Mouse (Mus musculus) heart, embryonic 14.5 days (tissue): ENCODE measurements around the gene Slc12a8. TPM values are rescaled to one million over a fixed set of nuclear protein-coding genes. Genes with fewer than 3 reads are reported as not detected.

Source experiments
- ATAC-seq: fragments of 200-750 bp; cut with Nextera tagmentation; 2 replicates; pipeline ENCODE4 v1.8.0; 2017; ENCODE audit warnings: low read depth, moderate TSS enrichment; ENCODE audit not compliant: insufficient number of reproducible peaks, insufficient read depth, low FRiP score
- H3K27ac ChIP-seq, 2 experiments: fragments of 200-500 bp in 1 of 2; fragments of 300-500 bp in 1 of 2; sonication (generic) in 1 of 2; replicated peaks in 1 of 2; 2 replicates each; pipeline ENCODE4 v1.5.1; 2012 to 2014; ENCODE audit warnings: low read depth in 2 of 2, low read length in 2 of 2, control low read depth in 1 of 2, mild to moderate bottlenecking in 1 of 2, mixed read lengths in 1 of 2; ENCODE audit not compliant: control insufficient read depth in 1 of 2, insufficient read depth in 1 of 2
- H3K27me3 ChIP-seq: fragments of 300-500 bp; sonication (generic); 2 replicates; pipeline ENCODE4 v1.6.1; 2014; ENCODE audit warnings: mild to moderate bottlenecking, low read length, control low read depth; ENCODE audit not compliant: control insufficient read depth, insufficient read depth
- H3K36me3 ChIP-seq: fragments of 300-500 bp; sonication (generic); 2 replicates; pipeline ENCODE4 v1.6.1; 2014; ENCODE audit warnings: mild to moderate bottlenecking, control low read depth, low read length, mixed read lengths; ENCODE audit not compliant: control insufficient read depth, insufficient read depth
- H3K4me1 ChIP-seq, 2 experiments: fragments of 200-500 bp in 1 of 2; fragments of 300-500 bp in 1 of 2; sonication (generic) in 1 of 2; 2 replicates each; pipeline ENCODE4 v1.6.1; 2012 to 2014; ENCODE audit warnings: low read length in 2 of 2, control low read depth in 1 of 2, mixed read lengths in 1 of 2; ENCODE audit not compliant: control insufficient read depth in 2 of 2, insufficient read depth in 2 of 2
- H3K4me2 ChIP-seq: fragments of 300-500 bp; sonication (generic); 2 replicates; pipeline ENCODE4 v1.6.1; 2014; ENCODE audit warnings: mild to moderate bottlenecking, low read length
- H3K4me3 ChIP-seq, 2 experiments: fragments of 200-500 bp in 1 of 2; fragments of 300-500 bp in 1 of 2; sonication (generic) in 1 of 2; 2 replicates each; pipeline ENCODE4 v1.5.1; 2012 to 2014; ENCODE audit warnings: low read length in 2 of 2, mild to moderate bottlenecking in 2 of 2, control low read depth in 1 of 2, low read depth in 1 of 2, moderate library complexity in 1 of 2; ENCODE audit not compliant: control insufficient read depth in 1 of 2, insufficient read depth in 1 of 2
- H3K9ac ChIP-seq: fragments of 300-500 bp; sonication (generic); 2 replicates; pipeline ENCODE4 v1.6.1; 2014; ENCODE audit warnings: mild to moderate bottlenecking, low read length
- H3K9me3 ChIP-seq: fragments of 300-500 bp; sonication (generic); 2 replicates; pipeline ENCODE4 v1.6.1; 2016; ENCODE audit warnings: low read length, control low read depth; ENCODE audit not compliant: control insufficient read depth
- WGBS: fragments of 180-500 bp; shearing (Covaris S2); extraction: QIAGEN DNeasy Blood & Tissue Kit; methylation state at CpG from one replicate; pipeline ENCODE4 v1.1.7; 2014; 5-methylcytosine and 5-hydroxymethylcytosine counted together
- polyA plus RNA-seq: library from polyadenylated mRNA; unstranded; fragments of >200 nt; fragmentation: Nextera tagmentation; extraction: Ambion mirVana; gene quantifications from 2 replicates; pipeline ENCODE4 v1.2.1, GENCODE M21; 2014

The Slc12a8 gene
- polyA plus RNA-seq, 1 experiment from 2014 or later, result 1.9 TPM

DNA sequence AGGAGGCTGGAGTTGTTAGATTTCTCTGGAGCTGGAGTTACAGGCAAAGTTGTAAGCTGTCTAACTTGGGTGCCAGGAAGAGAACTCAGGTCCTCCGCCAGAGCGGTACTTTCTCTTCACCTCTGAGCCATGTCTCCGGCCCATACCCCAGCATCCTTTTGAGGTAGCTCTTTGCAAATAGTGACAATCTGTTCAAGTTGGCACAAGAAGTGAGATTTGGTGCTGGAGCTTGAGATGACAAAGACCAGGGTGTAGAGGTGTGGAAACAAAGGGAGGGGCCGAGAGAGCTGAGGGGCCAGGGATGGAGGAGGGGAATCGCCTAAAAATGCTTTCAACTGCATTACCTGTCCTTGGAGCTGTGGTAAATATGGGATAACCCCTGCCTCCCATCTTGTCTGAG is 142.4 kb downstream of the Slc12a8 start:
- ATAC-seq, result no peak
- H3K36me3 ChIP-seq, result no peaks in the 10 kb centered on the region
- no peaks in the 10 kb centered on the region for H3K27me3 ChIP-seq
- H3K9me3 ChIP-seq, result no peaks in the 10 kb centered on the region
- H3K4me1 ChIP-seq, result peaks cover 7 to 8% of the 10 kb centered on the region in 2 experiments
- WGBS, result 80% methylated on average over 5 of the region's 5 CpGs
- peak overlapping the region in 1 of 2 experiments; percentile 53; a peak in 1 of 4 replicates for H3K27ac ChIP-seq
- no peak overlapping the region for H3K4me3 ChIP-seq
- no peak overlapping the region for H3K4me2 ChIP-seq
- no peak overlapping the region for H3K9ac ChIP-seq

DNA sequence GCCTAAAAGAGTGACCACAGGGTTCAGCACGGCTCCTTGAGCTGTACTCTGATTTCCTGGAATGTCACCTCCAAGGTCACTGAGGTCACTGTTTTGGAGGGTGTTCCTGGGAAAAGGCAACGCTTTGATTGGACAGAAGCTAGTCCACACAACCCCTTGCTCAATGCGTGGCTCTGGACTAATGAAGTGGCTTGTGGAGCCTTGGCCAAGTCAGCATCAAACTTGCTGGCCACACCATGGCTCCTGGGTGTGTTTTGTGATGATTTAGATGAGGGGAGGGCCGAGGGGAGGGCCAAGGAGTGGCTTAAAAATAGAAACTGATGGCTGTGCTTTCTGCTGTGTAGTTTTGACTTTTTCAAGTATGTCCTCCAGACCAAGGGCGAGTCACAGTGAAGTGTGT is 143.0 kb downstream of the Slc12a8 start:
- H3K27ac ChIP-seq, result peak overlapping the region; percentile 51 to 53
- ATAC-seq, result 0 out of 2 replicates have a peak, but pooled peaks have one; percentile 26
- WGBS, result 34% methylated on average over 5 of the region's 5 CpGs
- H3K4me3 ChIP-seq, result no peak overlapping the region
- no peaks in the 10 kb centered on the region for H3K27me3 ChIP-seq
- peaks cover 7 to 8% of the 10 kb centered on the region in 2 experiments for H3K4me1 ChIP-seq
- H3K4me2 ChIP-seq, result no peak overlapping the region
- no peak overlapping the region for H3K9ac ChIP-seq
- no peaks in the 10 kb centered on the region for H3K9me3 ChIP-seq
- no peaks in the 10 kb centered on the region for H3K36me3 ChIP-seq

DNA sequence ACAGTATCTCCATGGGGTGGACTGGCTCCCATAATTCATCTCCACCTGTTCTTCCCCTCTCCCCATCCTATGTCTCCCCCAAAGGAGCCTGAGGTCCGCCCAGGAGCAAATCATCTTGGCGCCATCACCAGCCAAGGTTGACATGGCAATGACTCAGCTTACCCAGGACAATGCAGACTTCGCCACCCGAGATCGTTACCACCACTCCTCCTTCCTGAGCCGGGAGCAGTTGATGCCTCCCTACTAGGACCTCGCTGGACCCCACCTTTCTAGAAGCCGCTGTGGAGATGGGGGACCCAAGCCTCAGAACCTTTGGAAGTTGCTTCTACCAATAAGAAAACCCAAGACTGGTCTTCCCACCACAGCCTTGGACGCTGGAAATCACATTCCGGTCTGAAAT is 145.7 kb downstream of the Slc12a8 start:
- Histone ChIP-seq H3K27me3 (no peaks in the 10 kb centered on the region), H3K4me3 (no peak overlapping the region), H3K9ac (no peak overlapping the region), H3K36me3 (no peaks in the 10 kb centered on the region), H3K27ac (no peak overlapping the region), H3K4me1 (peaks cover 7 to 8% of the 10 kb centered on the region in 2 experiments), H3K4me2 (no peak overlapping the region), H3K9me3 (no peaks in the 10 kb centered on the region)
- ATAC-seq, result no peak
- WGBS, result 94% methylated on average over 10 of the region's 10 CpGs

DNA sequence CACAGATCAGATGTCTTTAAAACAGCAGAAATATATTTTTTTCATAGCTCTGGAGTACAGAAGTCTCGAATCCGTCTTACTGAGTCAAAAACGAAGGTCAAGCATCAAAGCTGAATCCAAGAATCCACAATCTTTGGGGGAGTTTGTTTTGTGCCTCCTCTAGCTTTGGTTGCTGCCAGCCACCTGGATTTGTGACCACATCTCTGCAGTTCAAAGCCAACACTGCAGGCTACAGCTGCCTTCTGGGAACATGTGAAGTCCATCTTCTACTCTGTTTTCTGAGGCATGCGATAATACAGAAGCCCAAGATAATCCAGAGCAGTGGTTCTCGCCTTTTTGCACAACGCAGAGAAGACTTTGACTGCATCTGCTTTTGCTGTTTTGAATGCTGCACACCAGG is 149.1 kb downstream of the Slc12a8 start:
- no peaks in the 10 kb centered on the region for H3K36me3 ChIP-seq
- H3K9ac ChIP-seq, result no peak overlapping the region
- no peak overlapping the region for H3K27ac ChIP-seq
- H3K4me2 ChIP-seq, result no peak overlapping the region
- 74% methylated on average over 6 of the region's 6 CpGs for WGBS
- peaks cover 4% of the 10 kb centered on the region in 2 experiments; a peak in 3 of 4 replicates for H3K4me1 ChIP-seq
- no peak overlapping the region for H3K4me3 ChIP-seq
- H3K9me3 ChIP-seq, result no peaks in the 10 kb centered on the region
- H3K27me3 ChIP-seq, result no peaks in the 10 kb centered on the region
- no peak for ATAC-seq

DNA sequence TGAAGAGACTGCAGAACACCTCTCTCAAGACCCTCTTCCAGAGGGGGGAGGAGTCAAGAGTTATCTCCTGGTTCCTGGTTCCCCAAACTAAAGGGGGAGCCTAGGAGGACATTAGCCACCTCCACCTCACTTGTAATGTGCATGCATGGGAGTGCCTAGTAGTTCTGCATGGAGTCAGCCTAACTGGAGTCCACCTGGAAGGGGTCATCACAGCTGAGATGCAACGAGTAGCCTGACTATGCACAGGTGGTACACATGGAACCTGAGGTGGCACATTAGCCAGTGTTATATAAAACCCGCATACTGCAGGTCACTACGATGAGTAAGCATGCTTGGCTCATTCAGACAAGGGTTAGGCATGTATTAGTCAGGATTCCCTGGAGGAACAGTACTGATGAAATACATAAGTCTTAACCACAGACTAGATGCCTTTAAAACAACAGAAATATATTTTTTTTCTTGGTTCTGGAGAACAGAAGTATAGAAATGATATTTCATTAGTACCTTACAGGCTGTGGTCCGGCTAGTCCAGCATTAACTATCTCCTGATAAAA is 149.9 kb downstream of the Slc12a8 start:
- H3K4me3 ChIP-seq, result no peak overlapping the region
- no peaks in the 10 kb centered on the region for H3K36me3 ChIP-seq
- no peak overlapping the region for H3K9ac ChIP-seq
- WGBS, result 87% methylated on average over 4 of the region's 4 CpGs
- H3K27ac ChIP-seq, result no peak overlapping the region
- ATAC-seq, result no peak
- no peaks in the 10 kb centered on the region for H3K9me3 ChIP-seq
- no peak overlapping the region for H3K4me2 ChIP-seq
- H3K27me3 ChIP-seq, result no peaks in the 10 kb centered on the region
- H3K4me1 ChIP-seq, result peaks cover 4% of the 10 kb centered on the region in 2 experiments; a peak in 3 of 4 replicates

DNA sequence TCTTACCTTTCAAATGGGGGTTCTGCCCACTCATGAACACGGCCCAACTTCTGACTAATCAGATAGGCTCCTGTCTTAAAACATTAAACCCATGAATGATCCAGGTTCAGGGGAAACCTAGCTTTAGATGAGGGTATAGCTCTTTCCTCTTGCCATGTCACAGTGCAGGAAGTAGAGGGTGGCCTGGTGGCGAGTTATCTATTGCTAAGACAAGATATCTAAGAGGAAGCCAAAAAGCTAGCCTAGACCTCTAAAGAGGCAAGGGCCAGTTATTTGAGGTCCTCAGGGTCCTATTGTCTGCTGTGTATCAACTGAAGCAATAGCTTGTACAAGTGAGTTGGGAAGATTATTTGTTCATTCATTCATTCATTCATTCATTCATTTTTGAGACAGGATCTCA is 151.3 kb downstream of the Slc12a8 start:
- no peak for ATAC-seq
- Histone ChIP-seq H3K27me3 (no peaks in the 10 kb centered on the region), H3K27ac (no peak overlapping the region), H3K9ac (no peak overlapping the region), H3K4me1 (peaks cover 4% of the 10 kb centered on the region in 2 experiments; a peak in 3 of 4 replicates), H3K9me3 (no peaks in the 10 kb centered on the region), H3K4me3 (no peak overlapping the region), H3K36me3 (no peaks in the 10 kb centered on the region), H3K4me2 (no peak overlapping the region)
- 48% methylated on average over 2 of the region's 2 CpGs for WGBS

DNA sequence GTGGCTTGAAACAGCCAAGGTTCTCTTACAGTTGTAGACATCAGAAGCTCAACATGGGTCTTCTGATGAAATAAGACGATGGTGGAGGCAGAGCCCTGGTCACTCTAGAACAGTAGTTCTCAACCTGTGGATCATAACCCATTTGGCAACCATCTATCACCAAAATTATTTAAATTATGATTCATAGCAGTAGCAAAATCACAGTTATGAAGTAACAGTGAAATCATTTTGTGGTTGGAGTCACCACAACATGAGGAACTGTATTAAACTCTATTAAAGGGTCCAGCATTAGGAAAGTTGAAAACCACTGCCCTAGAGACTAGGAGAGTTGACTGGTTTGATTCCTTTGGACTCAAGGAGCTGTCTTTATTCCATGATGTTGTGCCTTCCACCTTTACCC is 151.9 kb downstream of the Slc12a8 start:
- no peak for ATAC-seq
- WGBS, result 91% methylated on average over 1 of the region's 1 CpGs
- no peaks in the 10 kb centered on the region for H3K27me3 ChIP-seq
- H3K9me3 ChIP-seq, result no peaks in the 10 kb centered on the region
- H3K36me3 ChIP-seq, result no peaks in the 10 kb centered on the region
- peaks cover 4% of the 10 kb centered on the region in 2 experiments; a peak in 3 of 4 replicates for H3K4me1 ChIP-seq
- H3K9ac ChIP-seq, result no peak overlapping the region
- no peak overlapping the region for H3K4me2 ChIP-seq
- no peak overlapping the region for H3K4me3 ChIP-seq
- no peak overlapping the region for H3K27ac ChIP-seq

DNA sequence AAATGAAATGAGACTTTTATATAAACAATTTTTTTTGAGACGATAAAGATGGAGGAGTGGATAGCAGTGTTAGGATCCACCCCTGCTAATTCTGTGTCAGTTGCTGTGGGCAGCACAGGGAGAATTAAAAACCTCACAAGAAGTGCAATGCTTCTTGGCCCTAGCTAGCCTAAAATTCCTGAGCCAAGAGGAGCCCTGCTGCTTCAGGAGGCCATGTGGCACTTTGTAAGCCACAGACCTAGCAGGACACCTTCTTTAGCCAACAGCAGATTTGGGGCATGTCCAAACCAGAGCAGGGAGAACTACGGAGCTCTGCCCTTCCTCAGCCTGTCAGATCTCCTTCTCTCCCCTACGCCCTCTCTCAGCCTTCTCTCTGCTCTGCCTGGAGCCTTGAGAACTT is 153.2 kb downstream of the Slc12a8 start:
- H3K27me3 ChIP-seq, result no peaks in the 10 kb centered on the region
- H3K27ac ChIP-seq, result 0 out of 4 replicates have a peak overlapping the region, but pooled peaks have one; percentile 16 to 17
- no peak overlapping the region for H3K4me3 ChIP-seq
- 54% methylated on average over 3 of the region's 3 CpGs for whole genome bisulfite sequencing
- no peaks in the 10 kb centered on the region for H3K36me3 ChIP-seq
- H3K4me2 ChIP-seq, result no peak overlapping the region
- ATAC-seq, result no peak
- H3K4me1 ChIP-seq, result peaks cover 4 to 7% of the 10 kb centered on the region in 2 experiments; a peak in 3 of 4 replicates
- H3K9me3 ChIP-seq, result no peaks in the 10 kb centered on the region
- no peak overlapping the region for H3K9ac ChIP-seq
